Mouse (Mus musculus): Measurements from ENCODE around the gene Plg. TPM values are rescaled to one million over a fixed set of nuclear protein-coding genes. Genes with fewer than 3 reads are reported as not detected.

The Plg gene
- total and polyA plus RNA-seq, 3 experiments = not detected

GRCm38 (mm10) chr17:12369393-12369792, 9.0 kb upstream of the Plg start:
- Histone ChIP-seq H3K4me1 (ENCODE audit: control insufficient read depth in 1 of 2, insufficient read depth in 2 of 2) (peaks cover 13 to 24% of the 10 kb centered on the region in 2 experiments), H3K4me3 (replicated peaks in 1 of 3; ENCODE audit: low read depth in 2 of 3, low read length in 2 of 3, poor library complexity in 1 of 3) (no peak overlapping the region), H3K27ac (ENCODE audit: insufficient read depth, low read depth) (no peak overlapping the region), H3K9me3 (replicated peaks; ENCODE audit: low read length) (no peaks in the 10 kb centered on the region), H3K9ac (ENCODE audit: insufficient read depth, low read depth) (no peak overlapping the region), H3K4me2 (ENCODE audit: insufficient read depth, low read depth, poor library complexity, severe bottlenecking) (no peak overlapping the region; the same call in 1 of the 2 replicates), H3K36me3 (replicated peaks in 1 of 2; ENCODE audit: control insufficient read depth in 1 of 2, insufficient read depth in 1 of 2, low read length in 1 of 2) (no peaks in the 10 kb centered on the region), H3K27me3 (replicated peaks) (peaks cover under 1% of the 10 kb centered on the region), H3K79me2 (replicated peaks; ENCODE audit: control insufficient read depth, extremely low read depth, insufficient read depth, poor library complexity, severe bottlenecking) (no peaks in the 10 kb centered on the region)
- TF ChIP-seq MAFK (IDR thresholded peaks at IDR 0.05; ENCODE audit: insufficient replicate concordance, low read length) (no peak), ETS1 (conservative IDR thresholded peaks at IDR 0.05; ENCODE audit: low read depth, low read length) (no peak), PAX5 (IDR thresholded peaks at IDR 0.05; ENCODE audit: low read length) (no peak), RAD21 (IDR thresholded peaks at IDR 0.05; ENCODE audit: low read depth, low read length) (no peak), MYC (IDR thresholded peaks at IDR 0.05; ENCODE audit: low read depth, low read length) (no peak), TBP (conservative IDR thresholded peaks at IDR 0.05; ENCODE audit: low read depth, low read length) (no peak), SMC3 (IDR thresholded peaks at IDR 0.05; ENCODE audit: low read depth, low read length) (no peak), KAT2A (IDR thresholded peaks at IDR 0.05; ENCODE audit: insufficient replicate concordance, low read length) (no peak), JUND (conservative IDR thresholded peaks at IDR 0.05; ENCODE audit: low read depth, low read length) (no peak), BHLHE40 (IDR thresholded peaks at IDR 0.05; ENCODE audit: low read depth, low read length) (no peak), RCOR1 (conservative IDR thresholded peaks at IDR 0.05; ENCODE audit: low read depth, low read length) (no peak), USF1 (IDR thresholded peaks at IDR 0.05; ENCODE audit: low read depth, low read length) (no peak), USF2 (conservative IDR thresholded peaks at IDR 0.05; ENCODE audit: low read depth, low read length) (no peak), UBTF (IDR thresholded peaks at IDR 0.05; ENCODE audit: low read depth, low read length) (no peak), MEF2A (IDR thresholded peaks at IDR 0.05; ENCODE audit: borderline replicate concordance, low read depth, low read length) (no peak), IRF4 (IDR thresholded peaks at IDR 0.05; ENCODE audit: low read depth, low read length) (no peak), POLR2AphosphoS2 (IDR thresholded peaks at IDR 0.05; ENCODE audit: low read depth, low read length) (no peak), EP300 (IDR thresholded peaks at IDR 0.05; ENCODE audit: low read length) (no peak), JUN (IDR thresholded peaks at IDR 0.05; ENCODE audit: insufficient read depth, low read depth, low read length) (no peak)
- in situ Hi-C loops (cut with MboI; ENCODE audit: low pct_ligation_motif_present, low pct_unique_long_range_greater_than_20kb, low sequenced_read_pairs) = loop anchor here (10.0 kb wide), 3 partner anchors 115 to 335 kb away; no protein-coding TSS in a partner anchor
- DNase-seq (ENCODE audit: extremely low read depth) = no peak
- dilution Hi-C loops (cut with MboI; ENCODE audit: extremely low pct_ligation_motif_present, extremely low pct_unique_long_range_greater_than_20kb, low sequenced_read_pairs) = no loop called here

GRCm38 (mm10) chr17:12370289-12370688, 8.1 kb upstream of the Plg start:
- H3K9me3 ChIP-seq (replicated peaks; ENCODE audit: low read length) = no peaks in the 10 kb centered on the region
- peaks cover 1% of the 10 kb centered on the region for H3K27me3 ChIP-seq (replicated peaks)
- peaks cover 12 to 23% of the 10 kb centered on the region in 2 experiments for H3K4me1 ChIP-seq (ENCODE audit: control insufficient read depth in 1 of 2, insufficient read depth in 2 of 2)
- H3K27ac ChIP-seq (ENCODE audit: insufficient read depth, low read depth) = no peak overlapping the region
- H3K4me3 ChIP-seq (replicated peaks in 1 of 3; ENCODE audit: low read depth in 2 of 3, low read length in 2 of 3, poor library complexity in 1 of 3) = no peak overlapping the region
- H3K4me2 ChIP-seq (ENCODE audit: insufficient read depth, low read depth, poor library complexity, severe bottlenecking) = no peak overlapping the region
- dilution Hi-C loops (cut with MboI; ENCODE audit: extremely low pct_ligation_motif_present, extremely low pct_unique_long_range_greater_than_20kb, low sequenced_read_pairs) = no loop called here
- no peaks in the 10 kb centered on the region for H3K36me3 ChIP-seq (replicated peaks in 1 of 2; ENCODE audit: control insufficient read depth in 1 of 2, insufficient read depth in 1 of 2, low read length in 1 of 2)
- TF ChIP-seq MYC (IDR thresholded peaks at IDR 0.05; ENCODE audit: low read depth, low read length) (no peak), ETS1 (conservative IDR thresholded peaks at IDR 0.05; ENCODE audit: low read depth, low read length) (no peak), NRF1 (IDR thresholded peaks at IDR 0.05; ENCODE audit: low read depth, low read length) (no peak), SIN3A (IDR thresholded peaks at IDR 0.05; ENCODE audit: low read length) (no peak), CHD1 (IDR thresholded peaks at IDR 0.05; ENCODE audit: low read depth, low read length) (no peak), POLR2A (IDR thresholded peaks at IDR 0.05; ENCODE audit: low read depth, low read length) (no peak), NELFE (IDR thresholded peaks at IDR 0.05; ENCODE audit: low read depth, low read length) (no peak), RCOR1 (conservative IDR thresholded peaks at IDR 0.05; ENCODE audit: low read depth, low read length) (no peak), MXI1 (IDR thresholded peaks at IDR 0.05; ENCODE audit: low read depth, low read length) (no peak), BHLHE40 (IDR thresholded peaks at IDR 0.05; ENCODE audit: low read depth, low read length) (no peak), POLR2AphosphoS2 (IDR thresholded peaks at IDR 0.05; ENCODE audit: low read depth, low read length) (no peak), CTCF (conservative IDR thresholded peaks at IDR 0.05 in 1 of 2, IDR thresholded peaks at IDR 0.05 in 1 of 2; ENCODE audit: low read depth in 2 of 2, low read length in 2 of 2) (no peak)
- no peak for DNase-seq (ENCODE audit: extremely low read depth)
- in situ Hi-C loops (cut with MboI; ENCODE audit: low pct_ligation_motif_present, low pct_unique_long_range_greater_than_20kb, low sequenced_read_pairs) = no loop called here
- no peak overlapping the region for H3K9ac ChIP-seq (ENCODE audit: insufficient read depth, low read depth)
- no peaks in the 10 kb centered on the region for H3K79me2 ChIP-seq (replicated peaks; ENCODE audit: control insufficient read depth, extremely low read depth, insufficient read depth, poor library complexity, severe bottlenecking)
